Mouse (Mus musculus) frontal cortex, postnatal 25 days (tissue): ENCODE measurements around the gene Shisa5.
A peak's percentile ranks its signal among the peaks of the same experiment; 100 is the strongest.

Source experiments
- DNase-seq, 2 experiments: peaks; one replicate each; pipeline ENCODE4 v3.0.0; 2022; ENCODE audit warnings: low spot score in 2 of 2

Gene Shisa5

DNA sequence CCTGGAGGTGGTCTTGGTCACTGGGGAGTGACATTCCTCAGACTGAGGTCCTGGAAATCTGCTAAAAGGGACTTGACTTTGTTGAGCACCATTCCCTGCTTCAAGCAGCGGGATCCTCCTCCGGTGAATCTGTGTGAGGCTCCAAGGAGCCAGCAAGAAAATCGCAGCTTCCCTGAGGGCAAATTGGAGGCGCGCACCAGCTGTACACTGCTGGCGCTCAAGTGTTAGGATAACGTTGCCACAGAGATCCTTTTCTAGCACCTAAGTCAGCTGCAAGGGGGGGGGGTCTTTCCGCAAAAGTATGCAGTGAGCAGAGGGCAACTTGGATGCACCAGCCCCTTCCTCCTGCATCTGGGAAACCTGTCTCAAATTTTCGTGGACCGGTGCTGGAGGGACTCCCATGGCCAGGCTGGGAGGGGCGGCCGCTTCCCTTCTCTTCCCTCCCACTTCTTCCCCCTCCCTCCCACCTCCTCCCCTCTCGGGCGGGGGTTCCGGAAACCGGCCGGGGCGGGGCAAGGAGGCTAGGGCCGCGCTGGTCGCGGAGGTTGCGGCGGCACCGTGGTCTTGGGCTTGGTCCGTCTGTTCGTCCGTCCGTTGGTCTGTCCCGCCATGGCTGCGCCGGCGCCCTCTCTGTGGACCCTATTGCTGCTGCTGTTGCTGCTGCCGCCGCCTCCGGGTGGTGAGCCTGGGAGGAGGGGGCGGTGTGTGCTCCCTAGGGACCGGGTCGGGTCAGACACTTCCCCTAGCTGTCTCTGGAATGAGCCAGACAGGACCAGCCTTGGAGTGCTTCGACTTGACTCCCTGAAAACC is at the start of gene Shisa5:
Gene Shisa5, plus strand, starts transcription at position 480 of the 810 bp plus-strand sequence.
- DNase-seq: no peak

DNA sequence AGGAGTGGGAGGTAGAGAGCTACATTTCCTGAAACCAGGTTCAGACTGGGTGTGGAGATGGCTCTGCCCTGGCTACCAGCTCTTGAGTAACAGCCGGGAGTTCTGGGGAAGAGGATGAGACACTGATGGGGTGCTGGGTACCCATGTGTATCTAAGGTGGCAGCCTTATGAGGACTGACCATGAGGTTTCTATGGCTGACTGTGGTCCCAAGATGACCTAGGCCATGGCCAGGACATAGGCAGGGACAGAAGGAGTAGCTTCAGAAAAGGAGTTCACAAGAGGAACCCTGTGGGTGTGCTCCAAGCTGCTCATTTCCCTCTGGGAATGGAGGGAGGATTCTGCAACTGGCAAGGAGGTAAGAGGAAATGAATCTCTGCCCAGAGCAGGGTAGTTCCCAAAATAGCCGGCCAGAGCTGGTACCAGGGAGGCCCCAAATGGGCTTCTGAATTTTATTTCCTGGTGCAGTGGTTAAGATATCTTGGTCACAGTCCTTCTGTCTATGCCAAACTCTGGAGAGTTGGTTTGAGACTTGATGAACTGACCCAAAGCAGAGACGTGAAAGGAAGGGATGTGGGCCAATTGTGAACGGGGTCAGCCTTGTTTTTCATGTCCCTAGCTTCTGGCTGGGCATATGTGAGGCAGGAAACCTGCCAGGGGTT is 48.4 kb upstream of the Shisa5 start:
- DNase-seq: no peak

DNA sequence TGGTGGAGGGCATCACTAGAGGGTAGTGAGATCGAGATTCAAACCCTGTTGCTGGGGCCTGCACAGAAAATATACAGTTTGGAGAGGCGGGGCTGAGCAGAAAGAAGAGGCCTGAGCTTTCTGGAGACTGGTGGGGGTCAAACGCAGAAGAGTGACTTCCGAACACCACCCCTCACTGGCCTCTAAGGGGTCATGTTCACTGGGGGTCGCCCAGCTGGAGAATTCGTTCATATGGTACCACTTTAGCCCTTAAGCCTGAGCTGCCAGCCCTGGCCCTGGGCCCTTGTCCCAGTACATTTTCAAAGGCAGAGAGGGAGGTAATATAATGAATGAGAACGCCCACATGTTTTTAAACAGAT is 47.9 kb upstream of the Shisa5 start:
- DNase-seq: no peak

DNA sequence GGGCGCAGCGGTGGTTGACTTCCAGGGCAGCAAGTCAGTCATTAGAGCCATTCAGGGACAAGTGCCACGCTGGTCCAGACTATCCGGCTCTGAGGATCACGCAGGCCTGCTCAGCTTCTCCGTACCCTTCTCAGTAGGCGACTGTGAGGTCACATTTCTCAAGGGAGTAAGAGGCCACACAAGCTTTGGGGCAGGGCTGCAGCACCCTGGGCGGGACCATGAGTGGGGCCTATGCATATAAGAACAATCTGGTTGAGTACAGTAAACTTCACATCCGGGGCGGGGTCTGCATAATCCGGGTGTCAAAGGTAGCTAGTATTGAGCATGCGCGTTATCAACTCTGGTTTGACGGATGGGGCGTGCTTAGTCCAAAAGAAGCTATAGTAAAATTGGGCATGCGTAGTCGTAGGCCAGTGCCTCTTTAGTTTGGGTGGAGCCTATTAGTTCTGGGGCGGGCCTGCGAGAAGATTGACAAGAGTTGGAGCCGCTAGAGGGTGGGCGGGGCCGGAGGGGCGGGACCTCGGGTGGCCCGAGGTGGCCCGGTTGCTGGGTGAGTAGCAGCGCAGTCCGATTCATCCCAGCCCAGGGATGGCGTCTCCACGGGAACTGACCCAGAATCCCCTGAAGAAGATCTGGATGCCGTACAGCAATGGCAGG is 46.8 kb upstream of the Shisa5 start, which contains the start of gene Pfkfb4:
Gene Pfkfb4, plus strand, starts transcription at position 351 of the 657 bp plus-strand sequence.
- peak; percentile 77 to 90 for DNase-seq

DNA sequence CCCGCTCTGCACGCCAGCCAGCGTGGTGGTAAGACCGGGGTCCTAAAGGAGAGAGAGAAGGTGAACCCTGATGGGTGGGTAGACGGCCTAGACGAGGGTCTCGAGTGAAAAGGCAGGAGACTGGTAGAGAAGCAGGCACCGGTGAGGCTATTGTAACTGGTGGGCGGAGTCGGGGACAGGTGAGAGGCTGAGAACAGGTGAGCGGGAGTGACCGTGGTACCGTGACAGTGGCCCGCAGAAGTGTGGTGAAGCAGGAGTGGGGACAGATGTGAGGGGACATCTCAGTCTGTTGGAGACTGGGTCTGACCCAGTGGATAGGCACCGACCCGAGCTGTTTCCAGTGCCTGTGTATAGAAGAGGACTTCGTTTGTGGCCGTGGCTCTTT is 46.3 kb upstream of the Shisa5 start:
- peak in 1 of 2 experiments; percentile 23 for DNase-seq

DNA sequence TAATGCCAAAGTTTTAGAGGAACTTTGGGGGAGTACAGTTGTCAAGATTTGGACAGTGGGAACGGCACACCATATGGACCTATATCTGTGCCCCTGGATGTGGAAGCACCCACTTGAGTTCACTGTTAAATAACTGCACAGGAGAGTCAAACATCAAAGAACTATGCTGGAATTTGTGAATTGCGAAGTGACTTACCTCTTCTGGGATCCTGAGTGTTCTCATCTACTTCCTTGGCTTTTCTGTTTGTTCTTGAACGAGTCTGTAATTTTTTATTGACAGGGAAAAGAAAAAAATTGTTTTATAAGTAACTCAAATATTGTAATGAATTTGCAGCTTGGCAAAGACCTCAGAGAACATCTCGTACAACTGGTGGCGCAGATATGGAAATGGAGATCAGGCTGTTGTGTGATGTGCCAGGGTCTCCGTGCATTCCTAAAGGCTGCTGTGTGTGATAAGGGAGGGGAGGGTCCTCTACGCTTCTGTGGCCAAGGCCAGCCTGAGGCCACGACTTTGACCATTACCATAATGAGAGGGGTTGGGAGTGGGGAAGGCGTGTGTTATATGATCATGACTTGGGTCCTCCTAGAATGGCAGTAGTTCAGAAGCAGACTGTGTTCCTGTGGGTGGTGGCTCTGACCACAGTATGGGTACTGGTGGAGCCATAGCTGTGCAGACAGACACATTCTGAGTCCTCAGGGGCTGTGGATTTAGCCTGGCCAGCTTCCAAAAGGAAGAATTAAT is 45.6 kb upstream of the Shisa5 start:
- no peak for DNase-seq

DNA sequence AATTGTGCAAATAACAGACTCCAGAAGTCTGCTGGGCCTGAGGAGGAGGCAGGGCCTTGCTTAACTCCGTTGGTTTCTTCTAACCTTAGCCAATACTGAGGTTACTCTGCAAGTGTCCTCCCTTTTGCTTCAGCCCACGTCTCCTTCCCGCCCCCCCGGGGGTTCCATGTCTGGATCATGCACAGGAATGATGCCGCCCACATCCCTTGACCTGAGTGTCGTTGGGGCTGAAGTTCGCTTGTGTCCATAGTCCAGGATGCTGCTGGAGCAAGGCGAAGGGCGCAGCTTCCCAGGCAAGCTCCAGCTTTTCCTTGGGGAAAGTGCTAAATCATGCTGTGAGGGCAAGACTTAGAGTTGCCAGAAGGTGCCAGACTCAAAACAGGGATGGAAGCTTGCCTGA is 42.0 kb upstream of the Shisa5 start:
- DNase-seq: no peak

DNA sequence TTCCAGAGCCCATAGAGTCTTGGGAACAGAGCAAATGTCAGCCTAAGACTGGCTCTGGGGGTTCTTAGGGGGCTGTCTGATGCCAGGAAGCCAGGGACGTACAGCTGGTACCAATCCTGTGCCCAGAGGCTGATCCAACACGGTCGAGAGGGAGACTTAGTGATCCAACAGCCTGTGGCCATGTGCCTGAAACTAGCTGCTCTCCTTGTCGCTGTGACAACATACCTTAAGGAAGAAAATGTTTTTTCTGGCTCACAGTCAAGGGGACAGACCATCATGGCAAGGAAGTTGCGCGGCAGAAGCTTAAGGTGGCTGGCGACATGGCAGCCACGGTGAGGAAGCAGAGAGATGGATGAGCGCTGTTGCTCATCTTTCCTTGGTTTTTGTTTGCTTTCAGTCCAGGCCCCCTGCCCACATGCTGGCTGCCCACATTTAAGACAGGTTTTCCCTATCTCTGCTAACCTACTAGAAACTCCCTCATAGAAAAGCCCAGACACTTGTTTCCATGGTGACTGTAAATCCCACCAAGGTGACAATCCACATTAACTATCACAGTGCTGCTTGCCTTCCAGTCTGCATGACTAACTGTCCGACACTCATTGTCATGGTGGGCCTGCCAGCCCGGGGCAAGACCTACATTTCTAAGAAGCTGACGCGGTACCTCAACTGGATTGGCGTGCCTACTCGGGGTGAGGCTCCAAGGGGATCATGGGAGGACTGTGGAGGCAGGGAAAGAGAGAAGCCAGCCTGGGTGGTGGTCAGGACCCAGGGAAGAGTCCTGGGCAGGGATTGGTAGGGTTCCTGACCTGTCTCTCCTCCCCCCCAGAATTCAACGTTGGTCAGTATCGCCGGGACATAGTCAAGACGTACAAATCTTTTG is 39.8 kb upstream of the Shisa5 start:
- no peak for DNase-seq

DNA sequence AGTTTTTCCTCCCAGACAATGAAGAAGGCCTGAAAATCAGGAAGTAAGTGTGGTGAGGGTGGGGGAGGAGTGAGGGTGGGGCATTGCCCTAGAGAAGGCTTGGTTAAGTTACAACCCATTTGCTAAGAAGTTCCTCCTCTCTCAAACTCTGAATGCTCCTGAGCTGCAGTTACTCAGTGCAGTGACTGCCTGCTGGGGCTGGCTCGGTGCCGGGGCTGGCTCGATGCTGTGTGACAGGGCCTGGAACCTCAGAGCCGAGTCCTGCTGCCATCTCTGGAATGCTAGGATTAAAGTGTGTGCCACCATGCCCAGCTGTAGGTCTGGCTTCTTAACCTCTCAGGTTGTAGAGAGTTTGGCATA is 39.2 kb upstream of the Shisa5 start:
- DNase-seq: no peak

DNA sequence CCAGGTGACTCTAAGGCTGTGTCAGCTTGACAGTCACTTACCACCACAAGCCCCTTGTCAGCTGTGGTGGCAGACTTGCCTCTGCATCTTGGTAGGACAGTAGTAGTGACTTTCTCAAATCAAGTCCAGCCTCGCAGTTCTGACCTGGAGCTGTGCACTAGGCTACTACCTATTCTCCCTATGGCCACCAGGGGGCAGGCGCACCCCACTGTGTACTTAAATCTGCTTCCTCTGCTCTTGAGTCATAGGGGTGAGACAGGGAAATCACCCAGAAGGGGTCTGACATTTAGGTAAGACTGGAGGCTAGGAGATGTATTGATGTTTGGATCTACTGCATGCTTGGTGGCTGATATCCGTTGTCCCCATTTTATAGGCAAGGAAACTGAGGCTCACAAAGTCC is 37.6 kb upstream of the Shisa5 start:
- DNase-seq: peak in 1 of 2 experiments; percentile 52

DNA sequence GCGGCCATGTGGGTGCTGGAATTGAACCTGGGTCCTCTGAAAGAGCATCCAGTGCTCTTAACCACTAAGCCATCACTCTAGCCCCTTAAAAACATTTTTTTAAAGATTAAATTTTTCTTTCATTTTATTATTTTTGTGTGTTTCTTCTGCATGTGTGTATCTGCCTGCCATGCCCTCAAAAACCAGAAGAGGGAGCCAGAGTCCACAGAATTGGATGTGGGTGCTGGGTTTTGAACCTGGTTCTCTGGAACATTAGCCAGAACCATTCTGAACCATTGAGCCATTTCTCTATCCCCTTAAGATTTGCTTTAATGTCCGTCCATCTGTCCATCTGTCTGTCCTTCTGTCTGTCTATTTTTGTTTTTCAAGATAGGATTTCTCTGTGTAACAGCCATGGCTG is 35.2 kb upstream of the Shisa5 start:
- DNase-seq: no peak

DNA sequence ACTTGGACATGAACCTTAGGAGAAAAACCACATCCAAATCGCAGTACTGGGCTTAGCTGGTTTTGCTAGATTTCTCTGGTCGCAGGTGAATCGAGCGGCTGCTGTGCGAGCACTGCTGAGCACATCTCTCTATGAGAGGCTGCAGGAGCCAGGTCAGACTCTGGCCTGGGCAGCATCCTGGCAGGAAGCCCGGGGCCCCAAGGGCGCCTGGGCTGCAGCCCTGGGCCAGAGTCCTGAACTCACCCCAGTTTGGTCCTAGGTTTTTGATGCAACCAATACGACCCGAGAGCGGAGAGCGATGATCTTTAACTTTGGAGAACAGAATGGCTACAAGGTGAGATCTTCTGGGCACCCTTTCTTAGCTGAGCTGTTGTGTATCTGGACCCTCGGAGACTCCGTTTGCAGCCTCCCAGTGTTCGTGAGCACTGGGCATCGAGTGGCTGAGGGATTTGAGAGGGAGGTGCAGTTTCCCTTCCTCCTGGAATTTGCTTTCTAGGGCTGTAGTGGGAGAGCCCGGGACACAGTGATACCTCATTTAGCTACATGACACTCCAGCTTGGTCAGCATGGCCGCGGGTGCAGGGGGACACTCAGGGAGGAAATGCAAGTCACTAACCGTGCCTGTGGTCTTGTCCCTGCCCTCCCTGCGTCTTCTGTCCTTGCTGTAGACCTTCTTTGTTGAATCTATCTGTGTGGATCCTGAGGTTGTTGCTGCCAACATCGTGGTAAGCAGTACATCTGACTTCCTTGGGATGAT is 31.2 kb upstream of the Shisa5 start:
- DNase-seq: no peak

DNA sequence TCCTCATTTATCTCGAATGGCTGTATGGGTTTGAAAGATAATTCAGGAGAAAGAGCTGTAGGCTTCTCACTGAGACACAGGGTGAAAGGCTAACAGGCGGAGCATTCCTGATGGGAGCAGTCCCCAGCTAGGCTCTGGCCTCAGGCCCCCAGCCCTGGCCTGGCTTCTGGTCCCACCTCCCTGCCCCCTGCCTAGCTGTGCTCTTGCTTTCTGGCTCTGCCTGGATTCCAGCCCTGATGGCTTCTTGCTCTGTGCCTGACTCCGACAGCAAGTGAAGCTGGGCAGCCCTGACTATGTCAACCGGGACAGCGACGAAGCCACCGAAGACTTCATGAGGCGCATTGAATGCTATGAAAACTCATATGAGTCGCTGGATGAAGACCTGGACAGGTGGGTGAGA is 30.3 kb upstream of the Shisa5 start:
- DNase-seq: no peak

DNA sequence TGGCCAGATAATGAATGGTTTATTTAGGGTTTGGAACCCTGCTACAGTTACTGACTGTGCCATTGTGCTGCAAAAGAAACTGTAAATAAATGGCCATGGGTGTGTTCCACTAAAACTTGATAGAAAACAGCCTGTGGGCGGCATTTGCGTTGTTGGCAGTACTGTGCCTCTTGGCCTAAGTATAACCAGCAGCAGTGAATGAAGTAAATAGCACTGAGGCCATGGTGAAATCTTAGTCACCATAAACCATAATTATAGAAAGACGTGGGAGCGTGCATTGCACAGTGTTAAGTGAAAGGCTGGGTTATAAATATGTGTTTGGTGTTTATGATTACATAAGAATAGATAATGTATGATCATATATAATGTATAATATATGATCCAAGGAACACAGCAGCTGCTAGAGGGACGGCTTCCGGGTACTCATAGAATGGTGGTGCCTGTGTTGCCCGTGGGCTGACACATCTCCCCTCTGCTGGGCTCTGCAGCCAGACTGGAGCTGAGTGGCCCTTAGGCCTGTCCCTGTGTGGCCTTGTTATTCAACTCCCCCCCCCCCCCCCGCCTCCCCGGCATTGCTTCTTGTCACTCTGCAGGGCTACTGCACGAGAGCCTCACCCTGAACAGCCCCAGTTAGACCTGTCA is 29.2 kb upstream of the Shisa5 start:
- DNase-seq: no peak

DNA sequence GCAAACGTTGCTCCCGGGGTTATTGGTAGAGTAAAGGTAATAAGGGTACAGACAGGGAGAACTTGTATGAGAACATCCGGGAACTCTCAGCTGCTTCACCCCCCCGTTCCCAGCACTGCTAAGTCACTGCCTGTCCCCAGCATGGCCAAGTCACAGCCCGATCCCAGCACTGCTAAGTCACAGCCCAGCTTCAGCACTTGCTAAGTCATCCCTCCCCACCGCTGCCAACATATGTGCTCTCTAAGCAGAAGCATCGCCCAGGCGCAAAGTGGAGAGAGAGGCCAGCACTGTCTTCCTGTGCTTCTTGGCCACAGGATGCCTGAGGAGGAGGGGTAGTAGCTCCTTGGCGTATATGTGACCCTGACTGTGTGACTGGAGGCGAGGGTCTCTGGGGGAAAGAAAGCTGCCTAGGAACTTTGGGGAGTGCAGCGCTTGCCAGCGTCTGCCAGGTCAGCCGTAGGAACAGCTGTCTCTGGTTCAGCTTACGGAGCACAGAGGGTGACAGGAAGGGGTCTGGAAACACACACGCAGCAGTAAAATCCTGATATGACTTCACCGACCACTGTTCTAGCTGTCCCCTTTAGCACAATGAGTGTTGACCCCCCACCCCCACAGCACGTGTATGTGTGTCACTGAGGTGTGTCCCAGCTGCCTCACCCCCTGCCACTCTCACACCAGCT is 28.6 kb upstream of the Shisa5 start:
- DNase-seq: no peak

DNA sequence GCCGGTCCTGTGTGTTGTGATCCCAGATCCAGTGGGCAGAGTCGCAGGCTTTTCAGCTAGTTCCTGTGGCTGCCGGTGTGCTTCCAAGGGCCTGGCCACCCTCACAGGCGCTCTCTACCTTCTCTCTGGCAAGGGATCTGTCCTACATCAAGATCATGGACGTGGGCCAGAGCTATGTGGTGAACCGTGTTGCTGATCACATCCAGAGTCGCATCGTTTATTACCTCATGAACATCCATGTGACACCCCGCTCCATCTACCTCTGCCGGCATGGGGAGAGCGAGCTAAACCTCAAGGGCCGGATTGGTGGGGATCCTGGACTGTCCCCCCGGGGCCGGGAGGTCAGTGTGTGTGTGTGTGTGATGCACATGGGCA is 28.1 kb upstream of the Shisa5 start:
- DNase-seq: no peak

DNA sequence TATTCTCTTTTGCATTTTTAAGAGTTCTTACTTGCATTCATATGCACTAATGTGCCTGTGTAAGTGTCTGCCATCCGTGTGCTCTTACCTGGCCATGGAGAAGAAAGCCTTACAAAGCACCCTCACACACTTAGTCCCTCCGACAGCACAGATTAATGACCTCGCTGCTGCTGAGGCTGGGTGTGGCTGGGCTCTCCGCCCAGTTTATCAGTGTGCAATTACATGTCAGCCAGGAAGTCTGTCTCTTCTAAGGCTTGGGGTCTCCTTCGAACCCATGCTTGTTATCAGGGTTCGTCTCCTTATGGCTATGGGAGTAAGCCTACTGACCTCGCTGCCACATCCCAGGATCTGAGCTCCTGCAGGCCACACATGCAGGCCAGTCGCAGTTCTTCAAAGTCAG is 23.0 kb upstream of the Shisa5 start:
- no peak for DNase-seq

DNA sequence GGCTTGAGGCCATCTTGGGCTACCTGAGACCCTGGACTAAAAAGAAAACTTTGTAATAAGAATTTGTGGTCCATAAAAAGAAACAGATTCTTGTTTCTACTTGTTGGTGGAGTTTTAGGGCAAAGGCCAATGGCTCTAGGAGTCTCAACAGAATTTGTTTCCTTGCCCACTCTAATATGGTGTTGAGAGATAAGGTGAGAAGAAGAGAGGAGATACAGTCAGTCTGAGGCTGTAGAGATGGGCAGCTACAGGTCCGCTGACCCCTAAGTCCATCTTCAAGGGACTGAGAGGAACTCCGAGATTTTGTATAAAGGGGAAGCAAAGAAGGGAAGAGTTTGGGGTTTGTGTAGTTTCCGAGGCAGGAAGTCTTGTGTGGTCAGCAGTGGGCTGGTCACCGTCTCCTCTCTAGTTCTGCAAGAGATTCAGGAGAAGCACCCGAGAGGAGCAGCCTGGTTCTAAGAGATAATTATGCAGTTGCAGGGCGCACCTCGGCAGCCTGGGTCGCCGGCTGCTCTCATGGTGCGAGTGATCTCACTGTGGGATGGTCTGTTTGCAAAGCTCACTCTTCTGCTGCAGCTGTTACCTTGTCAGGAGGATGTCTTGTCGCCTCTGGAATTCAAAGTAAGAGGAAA is 21.3 kb upstream of the Shisa5 start:
- DNase-seq: no peak

DNA sequence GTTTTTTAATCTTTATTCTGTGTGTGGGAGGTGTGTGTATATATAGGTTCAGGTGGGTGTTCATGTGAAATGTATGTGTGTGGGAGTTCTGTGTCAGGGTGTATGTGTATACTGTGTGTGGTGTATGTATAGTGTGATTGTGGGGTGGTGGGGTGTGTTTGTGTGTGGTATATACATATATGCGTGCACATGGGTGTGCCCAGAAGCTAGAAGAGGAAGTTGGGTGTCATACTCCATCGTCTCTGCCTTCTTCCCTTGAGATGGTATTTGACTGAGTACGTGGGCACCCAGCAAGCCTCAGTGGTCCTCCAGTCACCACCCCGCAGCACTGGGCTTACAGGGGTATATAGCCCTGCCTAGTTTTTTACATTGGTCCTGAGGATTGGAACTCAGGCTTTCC is 16.9 kb upstream of the Shisa5 start:
- DNase-seq: no peak
